Mouse (Mus musculus) intestine, embryonic 14.5 days (tissue): ENCODE results near the gene Trip12. TPM values are rescaled to one million over a fixed set of nuclear protein-coding genes. Genes with fewer than 3 reads are reported as not detected.

Source experiments
- ATAC-seq: fragments of 200-750 bp; cut with Nextera tagmentation; replicated peaks from 2 replicates; pipeline ENCODE4 v1.8.0; 2017; ENCODE audit warnings: low read depth, moderate number of reproducible peaks, moderate TSS enrichment, moderate library complexity; ENCODE audit not compliant: low FRiP score, low TSS enrichment
- DNase-seq: peaks from one replicate; pipeline ENCODE4 v3.0.0-alpha.2; 2018; ENCODE audit warnings: low spot score
- H3K27ac ChIP-seq: fragments of 300-500 bp; sonication (generic); 2 replicates; pipeline ENCODE4 v1.5.1; 2014; ENCODE audit warnings: low read depth, mild to moderate bottlenecking, control low read depth
- H3K27me3 ChIP-seq: fragments of 300-500 bp; sonication (generic); replicated peaks from 2 replicates; pipeline ENCODE4 v1.6.1; 2014; ENCODE audit warnings: low read length, control low read depth; ENCODE audit not compliant: control insufficient read depth, insufficient read depth
- H3K36me3 ChIP-seq: fragments of 300-500 bp; sonication (generic); 2 replicates; pipeline ENCODE4 v1.6.1; 2014; ENCODE audit warnings: low read length, control low read depth; ENCODE audit not compliant: control insufficient read depth, insufficient read depth
- H3K4me1 ChIP-seq: fragments of 300-500 bp; sonication (generic); replicated peaks from 2 replicates; pipeline ENCODE4 v1.6.1; 2014; ENCODE audit warnings: low read length, control low read depth, mixed read lengths; ENCODE audit not compliant: control insufficient read depth, insufficient read depth
- H3K4me2 ChIP-seq: fragments of 300-500 bp; sonication (generic); 2 replicates; pipeline ENCODE4 v1.6.1; 2014; ENCODE audit warnings: low read length
- H3K4me3 ChIP-seq: fragments of 300-500 bp; sonication (generic); 2 replicates; pipeline ENCODE4 v1.5.1; 2014; ENCODE audit warnings: low read depth, low read length, control low read depth, mixed read lengths
- H3K9ac ChIP-seq: fragments of 300-500 bp; sonication (generic); 2 replicates; pipeline ENCODE4 v1.6.1; 2014; ENCODE audit warnings: mild to moderate bottlenecking, low read length
- H3K9me3 ChIP-seq: fragments of 300-500 bp; sonication (generic); 2 replicates; pipeline ENCODE4 v1.6.1; 2016; ENCODE audit warnings: low read length, control low read depth; ENCODE audit not compliant: control insufficient read depth
- WGBS: fragments of 180-500 bp; shearing (Covaris S2); extraction: QIAGEN DNeasy Blood & Tissue Kit; methylation state at CpG from one replicate; pipeline ENCODE4 v1.1.7; 2014; 5-methylcytosine and 5-hydroxymethylcytosine counted together
- polyA plus RNA-seq: library from polyadenylated mRNA; unstranded; fragments of >200 nt; fragmentation: Nextera tagmentation; extraction: Ambion mirVana; gene quantifications from 2 replicates; pipeline ENCODE4 v1.2.1, GENCODE M21; 2014

Trip12 gene
- polyA plus RNA-seq, 1 experiment from 2014 or later: 73.0 TPM

DNA sequence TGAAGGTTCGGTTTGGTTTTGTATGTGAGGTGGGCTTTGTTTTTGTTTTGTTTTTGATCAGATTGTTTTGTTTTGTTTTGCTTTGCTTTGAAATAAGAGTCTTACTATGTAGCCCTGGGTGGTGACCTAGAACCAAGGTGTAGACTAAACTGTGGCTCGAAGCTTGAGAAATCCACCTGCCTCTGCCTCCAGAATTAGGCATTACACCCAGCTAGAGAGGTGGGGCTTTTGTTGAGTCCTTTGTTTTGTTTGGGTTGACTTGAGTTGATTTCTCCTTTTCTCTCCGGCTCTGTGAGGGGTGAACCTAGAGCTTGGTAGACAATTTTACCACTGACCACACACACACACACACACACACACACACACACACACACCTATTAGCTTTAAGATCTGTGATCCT is 745 bp upstream of the Trip12 start:
- peak overlapping the region; percentile 57 for H3K4me2 ChIP-seq
- H3K4me1 ChIP-seq: no peaks in the 10 kb centered on the region
- H3K27ac ChIP-seq: no peak overlapping the region
- no peak overlapping the region; the same call in 1 of the 2 replicates for H3K9ac ChIP-seq
- no peak for DNase-seq
- no peaks in the 10 kb centered on the region for H3K36me3 ChIP-seq
- H3K4me3 ChIP-seq: peak overlapping the region; percentile 91
- no peaks in the 10 kb centered on the region for H3K27me3 ChIP-seq
- H3K9me3 ChIP-seq: no peaks in the 10 kb centered on the region
- ATAC-seq: no peak
- WGBS: 71% methylated on average over 3 of the region's 3 CpGs

DNA sequence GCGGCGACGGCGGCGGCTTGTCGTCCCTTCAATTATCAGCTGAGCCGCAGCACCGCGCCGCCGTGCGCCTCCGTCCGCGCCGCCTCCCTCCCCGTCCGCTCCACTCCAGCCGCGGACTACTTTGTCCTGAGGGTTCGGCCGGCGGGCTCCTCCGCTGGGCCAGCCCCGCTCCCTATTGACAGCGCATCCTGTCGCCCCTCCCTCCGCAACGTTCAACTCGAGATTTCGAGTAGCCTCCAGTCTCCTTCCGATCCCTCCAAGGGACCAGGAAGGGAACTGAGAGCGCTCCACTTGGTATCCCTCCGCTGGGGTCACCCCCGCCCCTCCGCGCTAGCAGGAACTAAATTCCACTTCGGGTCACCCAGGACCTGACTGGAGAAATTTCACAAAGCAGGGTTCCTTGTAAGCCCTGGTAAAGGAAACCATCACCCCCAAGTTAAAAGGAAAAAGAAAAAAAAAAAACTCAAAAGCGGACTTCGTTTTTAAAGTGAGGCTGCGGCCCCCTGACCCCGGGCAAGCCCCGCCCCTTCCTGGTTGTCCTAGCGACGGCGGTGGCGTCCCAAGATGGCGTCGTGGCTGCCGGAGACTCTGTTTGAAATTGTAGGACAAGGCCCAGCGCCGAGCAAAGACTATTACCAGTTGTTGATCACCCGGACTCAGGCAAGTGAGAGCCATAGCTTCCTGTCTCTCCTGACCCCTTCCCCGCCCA is 853 bp downstream of the Trip12 start, which contains the start of gene Fbxo36:
Gene Fbxo36 (plus strand): TSS at position 533 of the 709 bp plus-strand sequence.
- Histone ChIP-seq H3K36me3 (no peaks in the 10 kb centered on the region), H3K9ac (peak within 1 kb of the TSS; percentile 92), H3K27ac (peak within 1 kb of the TSS; percentile 98), H3K4me3 (peak within 1 kb of the TSS; percentile 91), H3K4me2 (peak within 1 kb of the TSS; percentile 62), H3K9me3 (no peaks in the 10 kb centered on the region), H3K27me3 (no peaks in the 10 kb centered on the region), H3K4me1 (no peaks in the 10 kb centered on the region)
- peak; percentile 97 for DNase-seq
- WGBS: under 1% methylated on average over 45 of the region's 54 CpGs
- ATAC-seq: peak; percentile 93

DNA sequence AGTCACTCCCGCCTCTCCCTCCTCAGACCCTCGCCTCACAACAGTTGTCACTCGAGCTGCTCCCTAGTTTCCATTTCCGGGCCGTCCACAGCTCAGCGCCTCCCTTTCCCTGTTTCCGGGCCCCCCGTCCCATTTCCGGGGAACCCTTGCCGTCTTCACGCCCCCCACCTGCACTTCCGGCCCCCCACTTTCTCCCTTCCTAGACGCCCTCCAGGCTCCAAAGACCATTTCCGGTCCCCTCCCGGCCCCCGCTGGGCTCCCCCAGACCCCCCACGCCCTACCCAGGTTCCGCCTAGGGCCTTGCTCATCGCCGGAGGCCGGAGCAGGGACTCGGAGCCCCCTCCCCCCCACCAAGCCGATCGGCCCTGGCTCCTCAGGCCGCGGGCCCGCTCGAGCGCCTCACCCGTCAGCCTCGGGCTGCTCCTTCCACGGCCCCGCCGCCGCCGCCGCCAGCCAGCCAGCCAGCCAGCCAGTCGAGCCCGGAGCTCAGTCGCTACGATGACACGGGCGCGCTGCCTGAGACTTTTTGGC is 1.6 kb downstream of the Trip12 start:
- peak overlapping the region; percentile 62 for H3K4me2 ChIP-seq
- peak overlapping the region; percentile 91 for H3K4me3 ChIP-seq
- H3K9ac ChIP-seq: peak overlapping the region; percentile 92
- 1% methylated on average over 44 of the region's 44 CpGs for WGBS
- ATAC-seq (peak; percentile 68), DNase-seq (peak; percentile 84)
- H3K9me3 ChIP-seq: no peaks in the 10 kb centered on the region
- no peaks in the 10 kb centered on the region for H3K4me1 ChIP-seq
- H3K36me3 ChIP-seq: no peaks in the 10 kb centered on the region
- H3K27ac ChIP-seq: peak overlapping the region; percentile 98
- H3K27me3 ChIP-seq: no peaks in the 10 kb centered on the region

GRCm38 (mm10) chr1:84838156-84838555 is 2.2 kb downstream of the Trip12 start:
- H3K4me1 ChIP-seq: no peaks in the 10 kb centered on the region
- peaks cover 1% of the 10 kb centered on the region; the same call in 1 of the 2 replicates for H3K36me3 ChIP-seq
- ATAC-seq (no peak), DNase-seq (no peak)
- H3K4me3 ChIP-seq: peak overlapping the region; percentile 91
- peak overlapping the region; percentile 62 for H3K4me2 ChIP-seq
- H3K9me3 ChIP-seq: no peaks in the 10 kb centered on the region
- H3K9ac ChIP-seq: peak overlapping the region; percentile 92
- H3K27ac ChIP-seq: peak overlapping the region; percentile 98
- H3K27me3 ChIP-seq: no peaks in the 10 kb centered on the region
- 0% methylated on average over 22 of the region's 22 CpGs for WGBS

GRCm38 (mm10) chr1:84837523-84838145 is 2.7 kb downstream of the Trip12 start:
- H3K27ac ChIP-seq: peak overlapping the region; percentile 98

GRCm38 (mm10) chr1:84825091-84825490 is 15.2 kb downstream of the Trip12 start:
- Histone ChIP-seq H3K9me3 (no peaks in the 10 kb centered on the region), H3K4me1 (no peaks in the 10 kb centered on the region), H3K36me3 (peaks cover 29% of the 10 kb centered on the region), H3K4me2 (no peak overlapping the region), H3K27me3 (no peaks in the 10 kb centered on the region), H3K4me3 (no peak overlapping the region), H3K27ac (no peak overlapping the region), H3K9ac (no peak overlapping the region)
- WGBS: 68% methylated on average over 2 of the region's 2 CpGs
- no peak for ATAC-seq
- DNase-seq: no peak

More at GRCm38 (mm10) chr1:84837523-84838145, 2.7 kb downstream of the Trip12 start:
- Histone ChIP-seq H3K27me3 (no peaks in the 10 kb centered on the region), H3K4me2 (peak overlapping the region; percentile 62), H3K36me3 (peaks cover 6% of the 10 kb centered on the region; the same call in 1 of the 2 replicates), H3K9me3 (no peaks in the 10 kb centered on the region), H3K4me3 (peak overlapping the region; percentile 91), H3K4me1 (no peaks in the 10 kb centered on the region), H3K9ac (peak overlapping the region; percentile 92)
- DNase-seq (no peak), ATAC-seq (no peak)
- WGBS: 5% methylated on average over 20 of the region's 20 CpGs

DNA sequence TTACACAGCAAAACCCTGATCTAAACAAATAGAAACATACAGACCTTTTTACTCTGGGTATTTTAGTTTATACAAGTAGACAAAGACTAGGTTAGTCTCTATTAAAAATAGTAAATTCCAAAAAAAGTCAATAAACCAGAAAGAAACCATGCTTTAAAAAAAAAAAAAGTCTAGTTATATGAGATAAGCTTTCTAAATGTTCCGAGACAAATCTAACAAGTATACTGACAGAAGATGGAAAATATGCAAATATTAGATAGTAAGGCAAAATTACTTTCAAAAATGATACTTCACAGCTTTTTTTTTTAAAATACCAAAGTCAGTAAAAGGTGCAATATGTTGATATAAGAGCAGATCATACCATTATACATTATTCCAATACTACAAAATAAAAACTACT is 22.7 kb downstream of the Trip12 start:
- H3K4me3 ChIP-seq: no peak overlapping the region
- H3K4me2 ChIP-seq: no peak overlapping the region
- H3K4me1 ChIP-seq: no peaks in the 10 kb centered on the region
- H3K27ac ChIP-seq: no peak overlapping the region
- DNase-seq (no peak), ATAC-seq (no peak)
- peaks cover 31% of the 10 kb centered on the region for H3K36me3 ChIP-seq
- H3K9me3 ChIP-seq: no peaks in the 10 kb centered on the region
- H3K9ac ChIP-seq: no peak overlapping the region
- 89% methylated on average over 1 of the region's 1 CpGs for whole genome bisulfite sequencing
- H3K27me3 ChIP-seq: no peaks in the 10 kb centered on the region

GRCm38 (mm10) chr1:84803788-84804187 is 36.5 kb downstream of the Trip12 start:
- no peak overlapping the region for H3K27ac ChIP-seq
- 64% methylated on average over 1 of the region's 1 CpGs for WGBS
- no peak for ATAC-seq

More at GRCm38 (mm10) chr1:84803788-84804187, 36.5 kb downstream of the Trip12 start:
- no peak overlapping the region for H3K9ac ChIP-seq
- no peaks in the 10 kb centered on the region for H3K4me1 ChIP-seq
- no peaks in the 10 kb centered on the region for H3K36me3 ChIP-seq
- H3K27me3 ChIP-seq: no peaks in the 10 kb centered on the region
- H3K4me3 ChIP-seq: no peak overlapping the region
- H3K9me3 ChIP-seq: no peaks in the 10 kb centered on the region
- H3K4me2 ChIP-seq: no peak overlapping the region
- DNase-seq: no peak
